Mouse (Mus musculus): ENCODE measurements around the gene Acsbg2. TPM values are rescaled to one million over a fixed set of nuclear protein-coding genes. Genes with fewer than 3 reads are reported as not detected.

Acsbg2 gene
- polyA plus RNA-seq, 1 experiment from 2014 or later: not detected

DNA sequence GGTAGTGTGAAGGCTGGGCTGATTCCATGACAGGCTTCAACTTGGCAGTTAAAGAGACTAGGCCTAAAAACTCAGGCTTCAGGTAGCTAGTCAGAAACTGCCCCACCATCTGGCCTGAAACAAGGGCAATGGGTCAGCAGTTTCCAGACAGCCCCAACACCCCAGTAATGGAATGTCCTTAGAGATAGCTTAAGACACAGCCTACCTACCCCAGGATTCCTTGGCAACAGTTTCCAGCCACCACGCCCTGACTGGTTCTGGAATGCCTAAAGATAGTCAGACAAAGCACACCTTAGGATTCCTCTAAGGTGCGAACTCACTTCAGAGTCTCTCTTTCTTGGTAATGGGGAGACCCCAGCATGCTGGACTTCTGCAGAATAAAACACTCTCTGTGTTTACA lies 51.9 kb downstream of the Acsbg2 start:
- H3K27ac ChIP-seq: no peak overlapping the region
- H3K36me3 ChIP-seq: no peaks in the 10 kb centered on the region
- no peaks in the 10 kb centered on the region for H3K4me1 ChIP-seq (replicated peaks)
- no peak overlapping the region for H3K4me2 ChIP-seq
- H3K9me3 ChIP-seq: no peaks in the 10 kb centered on the region
- WGBS: 83% methylated on average over 2 of the region's 2 CpGs
- H3K27me3 ChIP-seq: peaks cover 9% of the 10 kb centered on the region
- no peak overlapping the region for H3K9ac ChIP-seq (replicated peaks)
- H3K4me3 ChIP-seq (replicated peaks): no peak overlapping the region
- no peak for ATAC-seq (ENCODE audit: insufficient number of reproducible peaks, insufficient read depth, low FRiP score, low TSS enrichment, low read depth)

DNA sequence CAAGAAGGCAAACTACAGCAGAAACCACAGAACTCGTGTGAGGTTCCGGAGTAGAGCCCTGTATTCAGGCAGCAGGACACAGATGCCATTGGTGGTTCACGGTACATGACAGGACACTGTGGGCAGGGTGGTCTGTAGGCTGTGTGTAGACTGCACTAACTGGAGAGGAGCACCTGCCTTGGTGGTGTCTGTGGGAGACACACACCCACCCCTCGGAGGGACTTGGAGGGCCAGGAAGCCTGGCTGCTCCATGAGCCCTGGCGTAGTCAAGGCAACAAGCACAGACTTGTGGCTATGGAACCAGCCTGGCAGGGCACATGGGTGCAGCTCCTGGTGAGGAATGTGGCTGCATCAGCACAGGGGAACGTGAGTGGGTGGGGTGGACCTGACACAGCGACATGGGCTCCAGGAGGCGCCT lies 54.5 kb downstream of the Acsbg2 start:
- H3K27ac ChIP-seq: no peak overlapping the region
- no peak for ATAC-seq (ENCODE audit: insufficient number of reproducible peaks, insufficient read depth, low FRiP score, low TSS enrichment, low read depth)
- no peak overlapping the region for H3K9ac ChIP-seq (replicated peaks)
- no peak overlapping the region for H3K4me3 ChIP-seq (replicated peaks)
- H3K9me3 ChIP-seq: no peaks in the 10 kb centered on the region
- H3K27me3 ChIP-seq: 0 out of 2 replicates have a peak, but pooled peaks cover 7% of the 10 kb centered on the region
- no peak overlapping the region for H3K4me2 ChIP-seq
- WGBS: 80% methylated on average over 8 of the region's 8 CpGs
- H3K36me3 ChIP-seq: no peaks in the 10 kb centered on the region
- peaks cover 3% of the 10 kb centered on the region; the same call in 1 of the 2 replicates for H3K4me1 ChIP-seq (replicated peaks)

DNA sequence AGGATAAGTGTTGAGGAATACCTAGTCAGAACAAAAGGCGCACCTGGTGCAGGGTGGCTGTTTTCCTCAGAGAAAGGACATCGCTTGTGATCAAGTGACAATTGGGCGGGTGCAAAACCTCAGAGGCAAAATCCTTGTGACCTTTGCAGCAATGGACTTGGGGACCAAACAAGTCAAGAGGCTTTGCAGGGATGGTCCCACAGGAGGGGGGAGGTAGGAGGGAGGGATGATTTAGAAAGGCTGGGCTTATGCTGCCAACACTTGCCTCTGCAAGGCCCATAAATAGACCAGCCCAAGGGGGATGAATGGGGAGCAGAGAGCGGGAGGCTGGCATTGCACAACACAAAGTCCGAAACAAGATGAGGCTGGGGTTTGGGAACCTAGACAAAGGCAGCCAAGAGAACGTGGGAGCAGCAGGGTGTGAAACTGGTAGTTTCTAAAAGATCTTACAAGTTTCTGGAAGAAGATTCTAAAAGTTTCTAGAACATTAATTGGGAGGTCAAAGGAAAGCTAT lies 55.2 kb downstream of the Acsbg2 start:
- 0 out of 2 replicates have a peak, but pooled peaks cover 7% of the 10 kb centered on the region for H3K27me3 ChIP-seq
- no peak overlapping the region for H3K27ac ChIP-seq
- no peak for ATAC-seq (ENCODE audit: insufficient number of reproducible peaks, insufficient read depth, low FRiP score, low TSS enrichment, low read depth)
- H3K36me3 ChIP-seq: no peaks in the 10 kb centered on the region
- 0 out of 2 replicates have a peak overlapping the region, but pooled peaks have one; percentile 31 for H3K9ac ChIP-seq (replicated peaks)
- H3K9me3 ChIP-seq: no peaks in the 10 kb centered on the region
- 77% methylated on average over 6 of the region's 6 CpGs for WGBS
- no peak overlapping the region for H3K4me2 ChIP-seq
- no peak overlapping the region for H3K4me3 ChIP-seq (replicated peaks)
- H3K4me1 ChIP-seq (replicated peaks): peaks cover 9% of the 10 kb centered on the region; the same call in 1 of the 2 replicates

DNA sequence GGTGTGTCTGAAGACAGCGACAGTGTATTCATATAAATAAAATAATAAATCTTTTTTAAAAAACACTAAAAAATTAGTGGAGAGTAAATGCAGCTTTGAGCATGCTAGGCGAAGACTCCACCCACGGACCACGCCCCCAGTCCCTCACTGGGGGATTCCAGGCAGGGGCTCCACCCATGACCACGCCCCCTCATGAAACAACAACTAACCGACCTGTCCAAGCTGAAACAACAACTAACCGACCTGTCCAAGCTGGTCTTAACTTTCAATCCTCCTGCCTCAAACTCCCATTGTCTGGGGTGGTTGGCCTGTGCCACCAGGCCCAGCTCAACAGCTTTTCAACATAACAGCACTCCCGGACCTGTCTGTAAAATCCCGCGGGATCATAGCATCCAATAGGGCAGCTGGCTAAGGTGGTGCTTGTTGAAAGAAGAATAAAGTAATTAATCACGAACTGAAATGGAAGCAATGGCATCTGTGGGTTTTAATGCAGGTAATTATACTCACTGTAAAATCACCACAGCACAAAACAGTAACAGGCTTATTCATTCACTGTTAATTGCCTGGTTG lies 56.1 kb downstream of the Acsbg2 start:
- Histone ChIP-seq H3K27ac (no peak overlapping the region), H3K4me1 (replicated peaks) (peaks cover 9% of the 10 kb centered on the region; the same call in 1 of the 2 replicates), H3K4me2 (peak overlapping the region; percentile 15), H3K9ac (replicated peaks) (no peak overlapping the region), H3K36me3 (no peaks in the 10 kb centered on the region), H3K4me3 (replicated peaks) (no peak overlapping the region; the same call in 1 of the 2 replicates), H3K9me3 (no peaks in the 10 kb centered on the region), H3K27me3 (0 out of 2 replicates have a peak, but pooled peaks cover 7% of the 10 kb centered on the region)
- ATAC-seq (ENCODE audit: insufficient number of reproducible peaks, insufficient read depth, low FRiP score, low TSS enrichment, low read depth): no peak
- 20% methylated on average over 11 of the region's 11 CpGs for WGBS

DNA sequence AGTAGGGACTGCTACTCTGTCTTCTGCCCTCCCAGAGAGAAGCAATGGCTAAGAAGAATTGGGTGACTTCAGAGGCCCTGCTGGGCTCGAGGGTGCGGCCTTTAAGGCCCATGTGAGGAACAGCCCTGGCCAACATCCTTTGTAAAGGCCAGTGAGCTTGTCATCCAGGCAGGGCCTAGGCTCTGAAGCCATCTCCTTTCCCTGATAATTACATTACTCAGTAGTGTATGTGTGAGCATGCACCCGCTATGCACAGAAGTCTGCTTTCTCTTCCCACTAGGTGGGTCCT lies 59.2 kb downstream of the Acsbg2 start:
- ATAC-seq (ENCODE audit: insufficient number of reproducible peaks, insufficient read depth, low FRiP score, low TSS enrichment, low read depth): no peak
- 85% methylated on average over 3 of the region's 3 CpGs for whole genome bisulfite sequencing
- H3K4me3 ChIP-seq (replicated peaks): no peak overlapping the region
- no peaks in the 10 kb centered on the region for H3K9me3 ChIP-seq
- no peak overlapping the region for H3K27ac ChIP-seq
- no peak overlapping the region for H3K9ac ChIP-seq (replicated peaks)
- H3K36me3 ChIP-seq: no peaks in the 10 kb centered on the region
- no peak overlapping the region for H3K4me2 ChIP-seq
- peaks cover 18% of the 10 kb centered on the region for H3K4me1 ChIP-seq (replicated peaks)
- 0 out of 2 replicates have a peak, but pooled peaks cover 7% of the 10 kb centered on the region for H3K27me3 ChIP-seq

DNA sequence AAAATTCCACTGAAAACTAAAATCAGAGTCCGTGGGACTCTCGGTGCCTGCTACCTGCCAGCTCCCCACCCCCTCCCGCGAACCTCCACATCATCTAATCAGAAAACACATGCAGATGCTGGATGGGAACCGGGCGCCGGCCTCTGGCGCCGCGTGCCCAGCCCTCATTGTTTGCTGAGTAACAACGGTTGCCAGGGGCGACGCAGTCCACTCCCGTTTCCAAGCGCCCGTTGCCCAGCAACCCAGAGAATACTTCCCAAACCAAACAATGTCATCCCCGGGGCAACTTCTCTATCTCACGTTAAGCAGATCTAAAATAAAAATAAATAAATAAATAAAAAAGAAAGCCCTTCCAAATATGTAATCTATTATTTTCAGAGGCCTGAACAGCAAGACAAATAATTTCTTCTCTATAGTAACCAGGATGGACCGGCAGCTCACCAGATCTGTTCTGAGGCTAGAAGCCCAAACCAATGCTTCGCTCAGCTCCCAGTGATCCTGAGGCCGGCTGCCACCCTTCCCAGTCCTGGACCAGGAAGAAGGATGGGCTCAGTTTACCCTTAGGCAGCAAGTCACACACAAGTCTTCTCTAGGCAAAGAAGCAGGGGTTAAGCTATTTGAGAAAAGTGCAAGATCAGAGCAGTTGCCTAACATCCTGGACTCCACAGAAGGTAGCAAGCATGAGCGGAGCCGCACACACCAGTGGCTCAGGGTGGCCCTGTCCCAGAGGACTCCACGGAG lies 59.8 kb downstream of the Acsbg2 start:
- no peak overlapping the region for H3K4me2 ChIP-seq
- H3K4me1 ChIP-seq (replicated peaks): peaks cover 21% of the 10 kb centered on the region
- peaks cover 4% of the 10 kb centered on the region; the same call in 1 of the 2 replicates for H3K27me3 ChIP-seq
- no peaks in the 10 kb centered on the region for H3K9me3 ChIP-seq
- no peak overlapping the region for H3K9ac ChIP-seq (replicated peaks)
- H3K36me3 ChIP-seq: no peaks in the 10 kb centered on the region
- 21% methylated on average over 24 of the region's 24 CpGs for WGBS
- no peak for ATAC-seq (ENCODE audit: insufficient number of reproducible peaks, insufficient read depth, low FRiP score, low TSS enrichment, low read depth)
- H3K4me3 ChIP-seq (replicated peaks): no peak overlapping the region
- no peak overlapping the region for H3K27ac ChIP-seq

DNA sequence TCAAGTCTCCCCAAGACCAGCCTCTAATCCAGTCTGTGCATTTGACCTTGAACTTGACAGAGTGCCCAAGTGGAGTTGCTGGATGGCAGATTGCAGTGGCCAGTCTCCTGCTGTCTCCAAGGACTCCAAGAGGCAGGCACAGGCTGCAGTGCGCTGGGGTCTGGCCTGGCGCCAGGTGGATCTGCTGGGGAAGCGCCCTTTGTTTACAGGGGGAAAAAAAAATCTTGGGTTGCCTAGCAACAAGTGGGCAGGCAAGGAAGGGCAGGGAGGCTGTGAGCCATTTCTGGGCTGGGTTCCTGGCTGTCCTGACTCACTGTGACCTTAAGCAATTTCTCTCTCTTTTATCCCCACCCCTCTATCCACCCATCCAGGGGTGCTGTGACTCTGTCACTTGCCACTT lies 64.0 kb downstream of the Acsbg2 start:
- Histone ChIP-seq H3K27me3 (peaks cover 10% of the 10 kb centered on the region), H3K4me2 (no peak overlapping the region), H3K9me3 (no peaks in the 10 kb centered on the region), H3K9ac (replicated peaks) (no peak overlapping the region; the same call in 1 of the 2 replicates), H3K27ac (no peak overlapping the region), H3K4me3 (replicated peaks) (no peak overlapping the region), H3K4me1 (replicated peaks) (peaks cover 21% of the 10 kb centered on the region), H3K36me3 (no peaks in the 10 kb centered on the region)
- ATAC-seq (ENCODE audit: insufficient number of reproducible peaks, insufficient read depth, low FRiP score, low TSS enrichment, low read depth): no peak
- 2% methylated on average over 3 of the region's 3 CpGs for WGBS

DNA sequence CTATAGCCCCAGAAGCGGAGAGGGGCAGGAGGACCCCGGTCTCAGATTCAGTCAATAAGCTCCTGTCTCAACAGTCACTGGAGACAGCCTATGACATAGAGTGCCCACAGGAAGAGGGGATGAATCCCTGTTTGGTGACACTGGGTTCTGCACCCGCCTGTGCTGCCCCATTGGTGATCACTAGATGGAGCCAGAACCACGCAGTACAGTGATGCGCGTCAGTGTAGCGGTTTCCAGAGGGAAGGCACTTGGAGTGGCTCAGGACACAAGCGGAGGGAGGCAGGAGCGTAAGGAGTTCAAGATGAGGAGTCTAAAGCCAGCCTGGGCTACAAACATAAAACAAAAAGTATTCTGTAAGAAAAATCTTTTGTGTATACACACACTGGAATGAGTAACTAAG lies 65.7 kb downstream of the Acsbg2 start:
- 10% methylated on average over 9 of the region's 9 CpGs for WGBS
- peaks cover 12% of the 10 kb centered on the region for H3K4me1 ChIP-seq (replicated peaks)
- peaks cover 10% of the 10 kb centered on the region for H3K27me3 ChIP-seq
- peak; percentile 67 for ATAC-seq (ENCODE audit: insufficient number of reproducible peaks, insufficient read depth, low FRiP score, low TSS enrichment, low read depth)
- no peaks in the 10 kb centered on the region for H3K36me3 ChIP-seq
- no peak overlapping the region for H3K4me3 ChIP-seq (replicated peaks)
- H3K27ac ChIP-seq: no peak overlapping the region
- H3K4me2 ChIP-seq: no peak overlapping the region
- H3K9me3 ChIP-seq: no peaks in the 10 kb centered on the region
- H3K9ac ChIP-seq (replicated peaks): 0 out of 2 replicates have a peak overlapping the region, but pooled peaks have one; percentile 12

DNA sequence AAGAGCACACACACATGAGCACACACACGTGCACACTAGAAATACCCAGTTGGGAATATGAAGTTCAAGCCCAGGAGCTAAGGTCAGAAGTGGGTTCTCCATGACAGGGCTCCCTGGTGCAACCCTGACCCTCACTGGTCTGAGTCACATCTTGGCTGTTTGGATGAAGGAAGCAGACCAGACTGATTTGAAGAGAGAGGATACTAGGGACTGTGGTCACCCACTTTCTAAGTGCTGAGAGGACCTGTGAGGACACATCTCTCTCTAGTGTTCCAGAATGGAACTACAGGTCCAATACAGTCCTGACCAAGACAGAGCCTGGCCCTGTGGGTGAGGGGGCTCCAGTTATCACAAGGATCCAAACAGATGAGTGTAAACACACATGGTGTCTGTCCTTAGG lies 68.5 kb downstream of the Acsbg2 start:
- Histone ChIP-seq H3K27me3 (peaks cover 10% of the 10 kb centered on the region), H3K36me3 (peaks cover 6% of the 10 kb centered on the region; the same call in 1 of the 2 replicates), H3K4me3 (replicated peaks) (no peak overlapping the region), H3K4me1 (replicated peaks) (peaks cover 11% of the 10 kb centered on the region), H3K4me2 (no peak overlapping the region), H3K9ac (replicated peaks) (peak overlapping the region; percentile 27; the same call in 1 of the 2 replicates), H3K9me3 (no peaks in the 10 kb centered on the region), H3K27ac (no peak overlapping the region)
- WGBS: 65% methylated on average over 1 of the region's 1 CpGs
- no peak for ATAC-seq (ENCODE audit: insufficient number of reproducible peaks, insufficient read depth, low FRiP score, low TSS enrichment, low read depth)

DNA sequence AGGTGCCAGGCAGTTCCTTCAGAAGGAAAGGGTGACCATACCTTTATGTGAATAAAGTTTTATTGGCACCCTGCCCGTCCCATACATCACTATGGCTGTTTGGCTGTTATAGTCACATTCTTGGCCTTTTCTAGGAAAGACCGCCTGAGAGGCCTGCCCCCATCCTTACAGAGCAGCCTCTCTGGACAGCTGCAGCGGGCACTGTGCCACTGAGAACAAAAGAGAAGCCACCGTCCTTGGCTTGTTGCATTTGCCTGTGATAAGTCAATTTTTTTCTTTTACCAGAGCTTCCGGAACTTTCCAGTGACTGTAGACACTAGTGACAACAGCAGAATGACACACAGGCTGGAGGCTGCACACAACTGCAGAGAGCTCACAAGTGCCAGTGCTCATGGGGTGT lies 69.3 kb downstream of the Acsbg2 start:
- no peak overlapping the region for H3K27ac ChIP-seq
- H3K36me3 ChIP-seq: peaks cover 6% of the 10 kb centered on the region; the same call in 1 of the 2 replicates
- H3K4me2 ChIP-seq: no peak overlapping the region
- H3K9ac ChIP-seq (replicated peaks): no peak overlapping the region
- no peaks in the 10 kb centered on the region for H3K9me3 ChIP-seq
- H3K4me1 ChIP-seq (replicated peaks): peaks cover 3% of the 10 kb centered on the region
- peaks cover 10% of the 10 kb centered on the region for H3K27me3 ChIP-seq
- H3K4me3 ChIP-seq (replicated peaks): no peak overlapping the region
- no peak for ATAC-seq (ENCODE audit: insufficient number of reproducible peaks, insufficient read depth, low FRiP score, low TSS enrichment, low read depth)
- WGBS: 89% methylated on average over 5 of the region's 5 CpGs

DNA sequence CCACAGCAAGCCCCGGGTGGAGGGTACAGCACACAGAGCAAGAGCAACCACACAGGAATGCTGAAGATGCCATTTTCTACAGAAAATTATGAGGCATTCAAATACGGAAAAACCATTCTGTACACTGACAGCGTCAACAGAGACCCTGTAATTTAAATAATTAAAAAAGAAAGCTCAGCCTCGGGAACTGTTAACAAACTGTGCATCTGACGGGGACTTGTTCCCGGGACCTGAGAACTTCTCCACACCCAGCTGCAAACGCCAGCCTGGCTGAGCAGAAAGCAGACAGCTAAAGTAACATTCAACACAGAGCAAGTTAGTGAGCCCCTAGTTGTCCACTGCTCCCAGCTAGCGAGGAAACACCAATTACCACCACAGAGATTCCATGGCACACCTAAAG lies 72.2 kb downstream of the Acsbg2 start:
- Histone ChIP-seq H3K4me2 (no peak overlapping the region), H3K27ac (no peak overlapping the region), H3K4me3 (replicated peaks) (no peak overlapping the region), H3K9ac (replicated peaks) (no peak overlapping the region), H3K9me3 (no peaks in the 10 kb centered on the region), H3K36me3 (peaks cover 6% of the 10 kb centered on the region; the same call in 1 of the 2 replicates), H3K27me3 (no peaks in the 10 kb centered on the region), H3K4me1 (replicated peaks) (no peaks in the 10 kb centered on the region)
- WGBS: 69% methylated on average over 8 of the region's 8 CpGs
- no peak for ATAC-seq (ENCODE audit: insufficient number of reproducible peaks, insufficient read depth, low FRiP score, low TSS enrichment, low read depth)

Data from limb, embryonic 12.5 days (tissue).